Mouse (Mus musculus) Patski (cell line): Measurements from ENCODE around the gene Sipa1l3. TPM values are rescaled to one million over a fixed set of nuclear protein-coding genes. Genes with fewer than 3 reads are reported as not detected.

ENCODE experiments used
- ATAC-seq: fragments of 100-300 bp; one replicate; pipeline ENCODE4 v1.8.0; 2021
- CTCF ChIA-PET: fragments of 350-600 bp; sonication (Branson Sonifier 250); formaldehyde crosslinking; loops from one replicate; lab custom pipeline; 2022; ENCODE audit warnings: inconsistent platforms; lab: Charles Lee
- POLR2A ChIA-PET: fragments of 350-600 bp; sonication (Branson Sonifier 250); formaldehyde crosslinking; loops from one replicate; lab custom pipeline; 2022; ENCODE audit warnings: antibody characterized with exemption, inconsistent platforms; lab: Charles Lee
- DNase-seq: peaks from one replicate; pipeline ENCODE4 v3.0.0-alpha.2; 2011; ENCODE audit warnings: low read depth, low spot score
- H3K27me3 ChIP-seq: fragments of 371-371 bp; one replicate; pipeline ENCODE4 v1.5.1; 2021
- CTCF ChIP-seq: fragments of 100-300 bp; IDR thresholded peaks from one replicate; pipeline ENCODE4 v1.5.1; 2021
- in situ Hi-C: fragments of 300-500 bp; cut with MboI; formaldehyde crosslinking; loops from 3 replicates; pipeline ENCODE4 v1.11.1; 2018; ENCODE audit warnings: low pct_unique_long_range_greater_than_20kb, mixed read lengths
- polyA plus RNA-seq: library from polyadenylated mRNA; unstranded; gene quantifications from one replicate; pipeline ENCODE4 v1.2.3, GENCODE M21; 2021

The Sipa1l3 gene
- polyA plus RNA-seq, 1 experiment from 2014 or later, result 27.2 TPM

- POLR2A ChIA-PET, result no interaction called here
- no peak for TF ChIP-seq CTCF
- in situ Hi-C loops, result loop anchor here (5.0 kb wide), 2 partner anchors 166 to 241 kb away; partner anchors contain the start of gene Ryr1
- no peak for ATAC-seq
- no peak for DNase-seq
- H3K27me3 ChIP-seq, result no peaks in the 10 kb centered on the region
- CTCF ChIA-PET, result interaction anchor here (1.1 to 3.2 kb wide), 5 partner anchors 8 to 230 kb away, joined by 3 to 14 read pairs (median 4); partner anchors contain the start of gene 2200002D01Rik
Observed at GRCm38 (mm10) chr7:29293131-29294065, 225.0 kb downstream of the Sipa1l3 start.

- POLR2A ChIA-PET, result interaction anchor here (1.3 kb wide), 1 partner anchor 10 kb away, joined by 4 read pairs; no protein-coding TSS in a partner anchor
- CTCF ChIA-PET, result interaction anchor here (2.0 to 3.2 kb wide), 2 partner anchors 9 to 46 kb away, joined by 9 to 14 read pairs; partner anchors contain the start of gene 2200002D01Rik
- in situ Hi-C loops, result loop anchor here (5.0 kb wide), 2 partner anchors 165 to 240 kb away; partner anchors contain the start of gene Ryr1
- TF ChIP-seq CTCF, result no peak
- DNase-seq (no peak), ATAC-seq (no peak)
- H3K27me3 ChIP-seq, result no peaks in the 10 kb centered on the region
Observed at GRCm38 (mm10) chr7:29292458-29293098, 225.9 kb downstream of the Sipa1l3 start.

GRCm38 (mm10) chr7:29291616-29292457 is 226.6 kb downstream of the Sipa1l3 start:
- ChIA-PET CTCF (interaction anchor here (0.8 to 3.2 kb wide), 5 partner anchors 10 to 112 kb away, joined by 3 to 14 read pairs (median 4); partner anchors contain the start of genes 2200002D01Rik and Psmd8), POLR2A (interaction anchor here (1.3 kb wide), 1 partner anchor 9 kb away, joined by 4 read pairs; no protein-coding TSS in a partner anchor)
- DNase-seq (no peak), ATAC-seq (no peak)
- TF ChIP-seq CTCF, result no peak
- no peaks in the 10 kb centered on the region for H3K27me3 ChIP-seq
- in situ Hi-C loops, result loop anchor here (5.0 kb wide), 2 partner anchors 165 to 240 kb away; partner anchors contain the start of gene Ryr1

- in situ Hi-C loops, result loop anchor here (5.0 kb wide), 2 partner anchors 164 to 239 kb away; partner anchors contain the start of gene Ryr1
- POLR2A ChIA-PET, result no interaction called here
- ATAC-seq, result no peak
- DNase-seq, result no peak
- no peak for TF ChIP-seq CTCF
- no peaks in the 10 kb centered on the region for H3K27me3 ChIP-seq
- CTCF ChIA-PET, result interaction anchor here (0.9 to 3.2 kb wide), 4 partner anchors 10 to 111 kb away, joined by 4 to 14 read pairs (median 9); partner anchors contain the start of genes 2200002D01Rik and Psmd8
Observed at GRCm38 (mm10) chr7:29290691-29291485, 227.6 kb downstream of the Sipa1l3 start.

- CTCF ChIA-PET, result interaction anchor here (1.7 to 2.9 kb wide), 2 partner anchors 11 to 13 kb away, joined by 4 to 14 read pairs; no protein-coding TSS in a partner anchor
- no peaks in the 10 kb centered on the region for H3K27me3 ChIP-seq
- no peak for TF ChIP-seq CTCF
- DNase-seq, result no peak
- ATAC-seq, result no peak
- POLR2A ChIA-PET, result interaction anchor here (1.6 kb wide), 1 partner anchor 10 kb away, joined by 9 read pairs; no protein-coding TSS in a partner anchor
- in situ Hi-C loops, result loop anchor here (5.0 kb wide), 3 partner anchors 108 to 238 kb away; partner anchors contain the start of genes Psmd8 and Ryr1
Observed at GRCm38 (mm10) chr7:29289856-29290255, 228.6 kb downstream of the Sipa1l3 start.

- ChIA-PET POLR2A (interaction anchor here (1.1 to 1.6 kb wide), 2 partner anchors 9 to 42 kb away, joined by 4 to 9 read pairs; no protein-coding TSS in a partner anchor), CTCF (interaction anchor here (0.6 to 2.9 kb wide), 4 partner anchors 11 to 121 kb away, joined by 3 to 14 read pairs (median 4); partner anchors contain the start of gene 2200002D01Rik)
- no peak for DNase-seq
- TF ChIP-seq CTCF, result no peak
- in situ Hi-C loops, result loop anchor here (5.0 kb wide), 1 partner anchor 107 kb away; the partner anchor contains the start of gene Psmd8
- H3K27me3 ChIP-seq, result no peaks in the 10 kb centered on the region
- ATAC-seq, result peak; percentile 60
Observed at GRCm38 (mm10) chr7:29288942-29289638, 229.4 kb downstream of the Sipa1l3 start, which contains the start of gene Ppp1r14a. Gene Ppp1r14a (plus strand): TSS chr7:29289308.

GRCm38 (mm10) chr7:29288079-29288478 is 230.4 kb downstream of the Sipa1l3 start:
- in situ Hi-C loops, result loop anchor here (5.0 kb wide), 1 partner anchor 106 kb away; the partner anchor contains the start of gene Psmd8
- no peaks in the 10 kb centered on the region for H3K27me3 ChIP-seq
- DNase-seq, result no peak
- CTCF ChIA-PET, result no interaction called here
- POLR2A ChIA-PET, result interaction anchor here (0.6 to 1.1 kb wide), 2 partner anchors 41 to 166 kb away, joined by 3 to 4 read pairs; no protein-coding TSS in a partner anchor
- ATAC-seq, result no peak
- no peak for TF ChIP-seq CTCF
